Mouse (Mus musculus): ENCODE data around the gene Psd.

Psd gene

GRCm38 (mm10) chr19:46326756-46327305 lies at the start of gene Psd:
Gene Psd (minus strand): TSS chr19:46327156.
- no peak for ATAC-seq (ENCODE audit: insufficient number of reproducible peaks, low FRiP score, low TSS enrichment)

DNA sequence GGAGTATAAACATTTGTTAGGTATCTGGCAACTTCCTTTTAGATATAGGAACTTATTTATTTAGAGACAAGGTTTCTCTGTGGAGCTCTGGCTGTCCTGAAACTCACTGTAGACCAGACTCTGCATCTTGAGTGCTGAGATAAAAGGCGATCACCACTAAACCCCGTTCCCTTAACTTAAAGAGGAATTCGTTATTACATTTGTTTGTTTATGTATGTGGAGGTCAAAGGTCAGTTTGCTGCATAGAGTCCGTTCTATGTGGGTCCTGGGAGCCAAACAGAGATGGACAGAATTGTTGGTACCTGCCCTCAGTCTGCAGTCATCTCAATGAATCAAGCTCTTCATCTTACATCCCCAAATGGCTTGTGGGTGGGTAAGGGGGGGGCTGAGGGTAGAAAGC lies 48.9 kb upstream of the Psd start:
- no peak for ATAC-seq (ENCODE audit: insufficient number of reproducible peaks, low FRiP score, low TSS enrichment)

GRCm38 (mm10) chr19:46375489-46375888 lies 48.5 kb upstream of the Psd start:
- ATAC-seq (ENCODE audit: insufficient number of reproducible peaks, low FRiP score, low TSS enrichment): no peak

- no peak for ATAC-seq (ENCODE audit: insufficient number of reproducible peaks, low FRiP score, low TSS enrichment)
These were observed 47.6 kb upstream of the Psd start for GRCm38 (mm10) chr19:46374477-46375088.

GRCm38 (mm10) chr19:46369204-46369603 lies 42.2 kb upstream of the Psd start:
- ATAC-seq (ENCODE audit: insufficient number of reproducible peaks, low FRiP score, low TSS enrichment): peak; percentile 61; the same call in 1 of the 2 replicates

GRCm38 (mm10) chr19:46367798-46368590 lies 41.0 kb upstream of the Psd start:
- no peak for ATAC-seq (ENCODE audit: insufficient number of reproducible peaks, low FRiP score, low TSS enrichment)

- no peak for ATAC-seq (ENCODE audit: insufficient number of reproducible peaks, low FRiP score, low TSS enrichment)
These were observed 36.5 kb upstream of the Psd start for GRCm38 (mm10) chr19:46363294-46364009.

- ATAC-seq (ENCODE audit: insufficient number of reproducible peaks, low FRiP score, low TSS enrichment): no peak
These were observed 35.1 kb upstream of the Psd start for GRCm38 (mm10) chr19:46362104-46362503.

DNA sequence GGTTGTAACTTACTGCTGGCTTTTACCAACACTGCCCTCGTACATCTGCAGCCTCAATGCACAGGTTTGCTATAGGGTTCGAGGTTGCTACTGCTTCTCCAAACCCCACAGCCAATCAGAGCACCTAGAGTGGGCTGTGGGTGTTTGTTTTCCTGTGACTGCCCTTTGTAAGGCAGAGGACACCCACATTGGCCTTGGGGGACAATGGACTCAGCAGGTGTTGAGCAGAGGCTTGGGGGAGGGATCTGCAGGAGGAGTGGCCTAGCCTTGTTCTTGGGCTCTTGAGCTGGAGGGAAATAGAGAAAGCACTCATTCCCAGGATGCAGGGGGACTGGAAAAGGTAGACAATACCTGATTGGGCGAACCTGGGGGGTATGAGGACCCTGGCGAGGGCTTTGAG lies 31.4 kb upstream of the Psd start:
- no peak for ATAC-seq (ENCODE audit: insufficient number of reproducible peaks, low FRiP score, low TSS enrichment)

DNA sequence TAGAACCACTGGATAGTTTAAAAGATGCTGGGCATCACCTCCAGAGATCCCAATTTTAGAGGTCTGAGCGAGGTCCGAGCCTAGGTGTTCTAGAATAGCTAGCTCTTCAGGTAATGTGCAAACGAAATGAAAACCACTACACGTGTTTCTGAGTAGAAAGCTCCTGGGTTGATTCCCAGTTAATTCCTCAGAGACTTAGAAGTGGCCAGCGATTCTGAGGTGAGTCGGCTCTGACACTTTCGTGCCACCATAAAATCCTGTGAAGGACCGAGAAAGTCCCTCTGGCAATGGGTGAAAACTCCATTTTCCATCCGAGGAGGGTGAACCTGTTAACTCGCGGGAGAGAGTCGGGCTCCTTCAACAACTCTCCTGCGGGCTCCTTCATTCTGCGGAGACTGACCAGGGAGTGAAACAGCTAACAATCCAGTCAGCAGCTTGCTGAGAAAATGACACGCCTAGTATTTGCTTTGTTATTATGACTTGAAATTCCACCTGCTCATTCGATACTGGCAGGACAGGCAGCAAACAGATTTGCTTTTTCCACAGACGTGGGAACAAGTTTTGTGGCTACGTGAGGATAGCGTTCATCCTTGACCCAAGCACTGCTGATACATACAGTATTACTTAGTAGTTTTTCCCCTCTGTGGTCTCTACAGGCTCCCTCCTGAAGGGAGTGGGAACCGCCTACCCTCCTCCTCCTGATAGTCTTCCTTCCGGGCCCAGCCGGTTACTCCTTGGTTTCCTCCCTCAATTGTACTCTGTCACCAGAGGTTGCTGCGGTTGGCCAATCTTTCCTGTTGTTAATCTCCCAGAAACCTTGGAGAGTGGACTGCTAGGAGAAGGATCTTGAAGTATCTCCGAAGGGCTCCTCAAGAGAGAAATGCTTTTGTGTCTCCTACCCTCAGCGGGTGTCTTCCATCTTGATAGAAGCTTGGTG lies 30.7 kb upstream of the Psd start:
- ATAC-seq (ENCODE audit: insufficient number of reproducible peaks, low FRiP score, low TSS enrichment): 0 out of 2 replicates have a peak, but pooled peaks have one; percentile 12

DNA sequence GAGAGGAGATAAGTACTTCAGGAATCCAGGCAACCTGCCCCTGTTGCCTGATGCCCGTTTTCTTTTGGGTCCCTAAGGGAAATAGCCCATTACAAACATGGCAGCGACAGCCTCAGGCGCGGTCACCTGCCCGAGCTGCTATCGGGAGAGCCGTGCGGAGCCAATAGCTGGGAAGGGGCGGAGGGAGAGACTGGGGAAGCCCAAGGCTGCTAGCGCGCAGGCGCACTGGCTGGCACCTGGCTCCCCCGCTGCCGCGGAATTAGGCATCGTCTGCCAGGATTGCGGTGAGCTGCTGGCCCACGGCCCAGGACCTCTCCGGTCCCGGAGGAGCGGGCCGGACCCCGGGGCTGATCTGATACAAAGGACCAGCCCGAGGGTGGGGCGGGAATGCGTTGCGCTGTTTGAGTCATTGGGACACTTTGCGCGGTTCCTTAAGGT lies 29.8 kb upstream of the Psd start:
- ATAC-seq (ENCODE audit: insufficient number of reproducible peaks, low FRiP score, low TSS enrichment): peak; percentile 91

DNA sequence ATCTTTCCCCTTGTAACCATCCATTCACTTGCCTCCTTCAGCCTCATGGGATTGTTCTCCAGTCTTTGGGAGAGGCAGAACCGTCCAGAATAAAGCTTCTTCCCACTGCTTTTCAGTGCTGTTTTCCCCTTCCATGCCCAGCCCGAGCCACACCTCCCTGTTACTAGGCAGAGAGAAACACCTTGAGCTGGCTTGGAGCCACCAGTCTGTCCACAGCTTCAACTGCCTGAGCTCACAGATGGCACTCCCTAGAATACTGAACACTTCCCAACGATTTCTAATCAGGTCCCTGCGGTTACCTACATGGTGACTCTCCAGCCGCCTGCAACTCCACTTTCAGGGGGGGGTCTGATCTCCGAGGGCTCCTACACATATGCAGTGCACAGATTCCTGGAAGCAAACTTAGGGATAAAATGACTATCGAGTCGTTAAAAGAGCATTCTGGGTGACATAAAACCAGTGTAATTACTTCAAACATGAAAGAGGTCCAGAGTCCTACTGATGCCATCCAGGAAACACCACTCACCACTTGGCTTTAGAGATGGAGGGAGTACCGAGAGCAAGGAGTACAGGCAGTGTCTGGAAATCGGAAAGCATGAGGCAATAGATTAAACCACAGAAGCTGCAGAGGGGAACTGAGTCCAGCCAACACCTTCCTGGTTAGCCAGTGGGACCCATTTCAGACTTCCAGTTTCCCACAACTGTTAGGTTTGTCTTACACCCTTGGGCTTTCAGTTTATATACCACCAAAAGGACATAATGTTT lies 23.4 kb upstream of the Psd start, which contains the start of gene 2310034G01Rik:
2310034G01Rik (minus strand) TSS at position 135 of the 765 bp plus-strand sequence.
- ATAC-seq (ENCODE audit: insufficient number of reproducible peaks, low FRiP score, low TSS enrichment): no peak

DNA sequence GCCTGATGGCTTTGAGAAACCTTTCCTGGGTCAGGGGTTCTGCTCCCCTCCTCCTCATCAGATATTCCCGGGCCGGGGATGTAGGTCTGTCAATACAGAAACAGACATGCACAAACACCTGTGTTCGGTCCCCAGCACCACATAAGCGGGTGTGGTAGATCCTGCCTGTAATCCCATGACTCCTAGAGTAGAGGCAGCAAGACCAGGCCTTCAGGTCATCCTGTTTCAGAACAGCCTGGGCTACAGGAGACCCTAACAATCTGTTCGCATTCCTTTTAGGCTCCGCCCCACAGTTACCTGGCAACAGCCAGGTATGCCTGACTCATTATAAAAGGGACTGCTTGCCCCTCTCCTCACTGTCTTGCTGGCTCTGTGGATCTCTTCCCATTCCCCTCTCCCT lies 22.6 kb upstream of the Psd start:
- ATAC-seq (ENCODE audit: insufficient number of reproducible peaks, low FRiP score, low TSS enrichment): 0 out of 2 replicates have a peak, but pooled peaks have one; percentile 1

DNA sequence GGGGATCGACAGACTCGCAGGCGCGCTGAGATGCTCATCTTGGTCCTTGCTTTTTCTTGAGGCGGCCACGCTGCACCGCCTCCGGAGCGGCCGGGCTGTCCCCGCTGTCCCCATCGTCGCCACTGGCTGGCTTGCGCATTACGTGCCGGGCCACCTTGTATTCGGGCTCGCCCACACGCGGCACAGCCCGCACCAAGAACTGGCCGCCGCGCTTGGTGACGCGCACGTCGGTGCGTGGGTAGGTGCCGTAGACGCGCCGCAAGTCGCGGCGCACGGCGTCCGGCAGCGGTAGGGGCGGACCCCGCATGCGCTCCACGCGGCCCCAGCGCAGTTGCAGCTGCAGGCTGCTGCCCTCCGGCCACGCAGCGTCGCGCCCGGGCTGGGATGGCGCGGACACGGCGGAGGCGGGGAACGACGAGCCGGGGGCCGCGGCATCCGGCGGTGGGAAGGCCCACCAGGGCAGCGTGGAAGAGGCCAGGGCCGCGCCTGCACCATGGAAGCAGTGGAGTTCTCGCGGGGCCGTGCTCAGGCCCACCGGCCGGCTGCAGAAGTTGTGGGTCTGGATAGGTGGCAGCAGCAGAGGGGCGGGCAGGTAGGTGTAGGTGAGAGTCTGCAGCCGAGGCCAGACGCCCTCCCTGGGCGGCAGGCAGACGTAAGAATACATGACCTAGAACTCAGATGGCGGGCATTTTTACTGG lies 22.0 kb upstream of the Psd start:
- peak; percentile 96 for ATAC-seq (ENCODE audit: insufficient number of reproducible peaks, low FRiP score, low TSS enrichment)

GRCm38 (mm10) chr19:46347936-46348668 lies 21.1 kb upstream of the Psd start:
- no peak for ATAC-seq (ENCODE audit: insufficient number of reproducible peaks, low FRiP score, low TSS enrichment)

DNA sequence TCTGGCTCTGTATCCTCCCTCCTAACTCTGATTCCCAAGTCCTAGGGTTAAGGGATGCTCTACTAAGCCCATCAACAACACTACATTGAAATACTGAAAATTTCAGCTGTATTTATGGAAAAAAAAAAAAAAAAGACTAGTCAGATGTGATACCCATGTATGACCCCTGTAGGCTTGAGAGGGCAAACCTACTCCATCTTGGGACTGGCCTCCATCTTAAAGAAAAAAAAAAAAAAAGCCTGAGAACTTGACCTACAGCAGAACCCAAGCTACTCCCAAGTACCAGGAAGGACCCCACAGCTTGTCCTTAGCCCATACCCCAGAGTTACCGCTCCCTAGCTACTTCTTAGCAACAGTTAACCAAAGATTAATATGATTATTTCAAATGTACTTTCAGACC lies 20.2 kb upstream of the Psd start:
- no peak for ATAC-seq (ENCODE audit: insufficient number of reproducible peaks, low FRiP score, low TSS enrichment)

DNA sequence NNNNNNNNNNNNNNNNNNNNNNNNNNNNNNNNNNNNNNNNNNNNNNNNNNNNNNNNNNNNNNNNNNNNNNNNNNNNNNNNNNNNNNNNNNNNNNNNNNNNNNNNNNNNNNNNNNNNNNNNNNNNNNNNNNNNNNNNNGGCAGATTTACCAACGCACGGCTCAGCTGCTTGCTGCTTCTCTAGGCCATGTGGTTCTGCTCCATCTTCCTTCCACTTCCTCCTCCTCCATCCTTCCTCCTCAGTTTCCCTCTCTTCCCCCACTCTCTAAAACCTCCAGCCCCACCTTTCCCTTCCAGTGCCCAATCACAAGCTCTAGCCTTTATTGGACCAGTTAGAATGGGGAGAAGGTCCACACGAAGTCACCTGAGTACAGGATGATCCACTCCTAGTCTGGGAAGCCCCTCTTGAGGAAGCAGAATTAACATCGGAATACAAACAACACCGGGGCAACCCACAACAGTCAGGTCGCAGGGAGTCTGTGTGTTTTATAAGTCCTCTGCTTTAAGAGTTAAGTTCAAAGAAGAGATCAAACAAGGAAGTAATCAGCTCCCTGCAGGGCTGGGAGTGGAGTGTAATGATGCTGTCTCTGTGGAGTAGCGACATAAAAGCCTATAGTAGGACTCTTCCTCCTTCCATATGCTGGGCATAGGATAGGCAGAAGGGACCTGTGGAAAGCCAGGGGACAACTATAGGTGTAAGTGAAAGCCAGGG lies 17.9 kb upstream of the Psd start:
- ATAC-seq (ENCODE audit: insufficient number of reproducible peaks, low FRiP score, low TSS enrichment): no peak

Data from cerebellum, adult (tissue).